Mouse (Mus musculus): ENCODE measurements around the gene Tpx2.

DNA sequence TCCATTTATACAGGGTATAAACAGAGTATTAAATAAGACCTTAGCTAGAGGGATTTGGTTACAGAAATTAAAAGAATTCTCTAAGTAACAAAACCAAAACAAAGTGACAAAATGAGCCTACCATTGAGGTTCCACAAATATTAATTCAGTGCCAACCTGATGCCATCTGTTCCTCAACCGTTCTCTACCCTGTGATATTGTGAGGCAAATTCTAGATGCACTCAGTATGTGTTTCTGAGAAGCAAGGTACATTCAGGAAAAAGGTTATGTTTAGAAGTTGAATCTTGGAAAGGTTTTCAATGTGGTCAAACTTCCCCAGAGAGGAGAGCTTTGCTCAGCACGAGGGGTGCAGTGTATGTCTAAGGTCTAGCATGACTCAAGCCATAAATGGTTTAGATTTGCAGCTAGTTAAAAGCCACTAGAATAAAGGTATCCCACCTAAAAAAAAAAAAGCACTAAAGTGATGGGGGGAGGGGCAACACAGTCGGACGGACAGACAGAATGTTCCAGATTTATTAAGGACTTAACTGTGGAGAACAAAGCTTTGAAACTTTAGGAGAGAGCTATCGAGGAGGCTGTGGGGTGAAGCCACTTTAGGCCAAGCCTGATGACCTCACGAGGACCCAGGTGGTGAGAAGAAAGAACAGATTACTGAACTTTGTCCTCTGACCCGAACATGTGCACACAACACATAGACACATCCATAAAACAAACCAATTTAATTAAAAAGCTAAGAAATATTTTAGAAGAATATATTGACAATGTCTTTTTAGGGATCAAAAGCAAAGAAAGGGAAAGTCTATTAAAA, 47.6 kb upstream of the Tpx2 start:
- no peak for TF ChIP-seq CTCF (IDR thresholded peaks at IDR 0.05; ENCODE audit: low read depth)
- no peak for TF ChIP-seq EP300 (IDR thresholded peaks at IDR 0.05; ENCODE audit: low read depth)

Measured in liver, postnatal 0 days (tissue).